Mouse (Mus musculus): ENCODE data around the gene Krtap24-1. TPM values are rescaled to one million over a fixed set of nuclear protein-coding genes. Genes with fewer than 3 reads are reported as not detected.

The Krtap24-1 gene
- total and polyA plus RNA-seq, 3 experiments = not detected

DNA sequence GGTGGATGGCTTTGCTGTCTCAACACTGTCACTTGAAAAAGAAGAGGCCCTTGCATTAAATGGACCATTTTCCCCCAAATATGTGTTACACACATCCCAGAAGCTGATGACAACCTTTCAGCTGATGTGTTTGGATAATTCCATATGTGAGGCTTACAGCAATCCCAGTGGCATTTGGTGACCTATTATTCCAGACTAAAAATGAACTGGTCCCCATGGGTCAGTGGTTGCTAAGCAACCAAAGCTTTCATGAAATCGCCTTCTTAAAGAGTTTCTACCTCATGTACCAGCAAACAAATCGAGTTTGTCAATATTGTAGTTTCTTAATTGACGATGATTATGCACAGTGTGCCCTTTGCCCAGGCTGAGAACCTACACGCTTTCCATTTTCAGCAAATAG, 633 bp upstream of the Krtap24-1 start:
- no peak for TF ChIP-seq MAZ (IDR thresholded peaks at IDR 0.05; ENCODE audit: low read depth, low read length)
- TF ChIP-seq EP300 (IDR thresholded peaks at IDR 0.05; ENCODE audit: low read depth in 1 of 2, low read length in 2 of 2) = no peak
- no peak for TF ChIP-seq POLR2AphosphoS5 (IDR thresholded peaks at IDR 0.05; ENCODE audit: borderline replicate concordance, low read depth, low read length)
- TF ChIP-seq JUND (IDR thresholded peaks at IDR 0.05; ENCODE audit: low read depth, low read length) = no peak
- TF ChIP-seq TAL1 (IDR thresholded peaks at IDR 0.05; ENCODE audit: low read length) = no peak
- no peak for TF ChIP-seq E2F4 (IDR thresholded peaks at IDR 0.05; ENCODE audit: borderline replicate concordance, low read depth, low read length)
- no peak for TF ChIP-seq ELF1 (IDR thresholded peaks at IDR 0.05; ENCODE audit: low read depth, low read length)
- no peak for TF ChIP-seq CHD1 (IDR thresholded peaks at IDR 0.05; ENCODE audit: low read depth, low read length)
- Histone ChIP-seq H3K36me3 (ENCODE audit: control insufficient read depth in 1 of 2, insufficient read depth in 2 of 2, low read length in 2 of 2) (no peaks in the 10 kb centered on the region), H3K79me2 (ENCODE audit: control insufficient read depth, insufficient read depth, low read length, poor library complexity) (no peaks in the 10 kb centered on the region), H3K27ac (ENCODE audit: control insufficient read depth, low read depth, low read length) (no peak overlapping the region), H3K27me3 (ENCODE audit: control insufficient read depth in 1 of 2, insufficient read depth in 2 of 2, low read length in 2 of 2) (no peaks in the 10 kb centered on the region), H3K4me3 (ENCODE audit: control insufficient read depth in 1 of 2, insufficient read depth in 1 of 2, low read depth in 2 of 2, low read length in 2 of 2) (no peak overlapping the region), H3K4me1 (ENCODE audit: control insufficient read depth in 1 of 2, insufficient read depth in 2 of 2, low read length in 2 of 2) (no peaks in the 10 kb centered on the region), H3K9me3 (replicated peaks; ENCODE audit: insufficient read depth, low read length) (no peaks in the 10 kb centered on the region), H3K9ac (ENCODE audit: control insufficient read depth, low read depth, low read length, poor library complexity, severe bottlenecking) (no peak overlapping the region)
- no peak for DNase-seq (ENCODE audit: low read depth, low spot score)

DNA sequence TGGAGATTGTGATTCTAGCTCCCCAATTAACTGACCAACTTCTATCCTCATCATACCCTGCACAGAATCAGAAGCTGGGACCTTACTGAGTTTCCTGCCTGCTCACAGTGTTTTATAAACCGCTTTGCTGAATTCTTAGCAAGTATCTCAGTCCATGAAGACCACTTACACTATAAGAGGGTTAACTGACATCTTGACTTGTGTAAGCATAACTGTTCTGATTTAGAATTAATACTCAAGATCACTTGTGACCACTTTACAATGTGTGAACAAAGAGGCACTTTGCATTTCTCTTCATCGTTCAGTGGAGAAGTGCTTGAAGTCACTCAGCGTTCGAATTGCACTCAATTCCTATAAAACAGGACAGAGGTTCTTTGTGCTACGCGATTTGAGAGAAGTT, 7.5 kb downstream of the Krtap24-1 start:
- DNase-seq (ENCODE audit: low read depth, low spot score) = no peak
- Histone ChIP-seq H3K79me2 (ENCODE audit: control insufficient read depth, insufficient read depth, low read length, poor library complexity) (no peaks in the 10 kb centered on the region), H3K9me3 (replicated peaks; ENCODE audit: insufficient read depth, low read length) (no peaks in the 10 kb centered on the region), H3K36me3 (ENCODE audit: control insufficient read depth in 1 of 2, insufficient read depth in 2 of 2, low read length in 2 of 2) (no peaks in the 10 kb centered on the region), H3K9ac (ENCODE audit: control insufficient read depth, low read depth, low read length, poor library complexity, severe bottlenecking) (no peak overlapping the region), H3K4me3 (ENCODE audit: control insufficient read depth in 1 of 2, insufficient read depth in 1 of 2, low read depth in 2 of 2, low read length in 2 of 2) (no peak overlapping the region), H3K27ac (ENCODE audit: control insufficient read depth, low read depth, low read length) (no peak overlapping the region), H3K27me3 (ENCODE audit: control insufficient read depth in 1 of 2, insufficient read depth in 2 of 2, low read length in 2 of 2) (no peaks in the 10 kb centered on the region), H3K4me1 (ENCODE audit: control insufficient read depth in 1 of 2, insufficient read depth in 2 of 2, low read length in 2 of 2) (no peaks in the 10 kb centered on the region)
- TF ChIP-seq MYC (IDR thresholded peaks at IDR 0.05; ENCODE audit: low read depth, low read length) (no peak), NRF1 (IDR thresholded peaks at IDR 0.05; ENCODE audit: insufficient read depth, low read depth, low read length, poor library complexity, severe bottlenecking) (no peak), USF2 (IDR thresholded peaks at IDR 0.05; ENCODE audit: borderline replicate concordance in 1 of 2, insufficient read depth in 1 of 2, low read depth in 1 of 2, low read length in 2 of 2) (no peak), RCOR1 (IDR thresholded peaks at IDR 0.05; ENCODE audit: low read depth, low read length) (no peak), MAX (IDR thresholded peaks at IDR 0.05; ENCODE audit: low read length) (no peak), KAT2A (conservative IDR thresholded peaks at IDR 0.05; ENCODE audit: low read depth, low read length) (no peak), HCFC1 (IDR thresholded peaks at IDR 0.05; ENCODE audit: low read depth, low read length) (no peak), POLR2AphosphoS5 (IDR thresholded peaks at IDR 0.05; ENCODE audit: borderline replicate concordance, low read depth, low read length) (no peak), NELFE (IDR thresholded peaks at IDR 0.05; ENCODE audit: low read depth, low read length) (no peak), SMC3 (IDR thresholded peaks at IDR 0.05; ENCODE audit: low read depth, low read length) (no peak), USF1 (IDR thresholded peaks at IDR 0.05; ENCODE audit: low read depth, low read length) (no peak), MEF2A (IDR thresholded peaks at IDR 0.05; ENCODE audit: extremely low read depth, insufficient replicate concordance, low read depth, low read length, poor library complexity, severe bottlenecking) (no peak), TAL1 (IDR thresholded peaks at IDR 0.05; ENCODE audit: low read length) (no peak), EP300 (IDR thresholded peaks at IDR 0.05; ENCODE audit: low read depth in 1 of 2, low read length in 2 of 2) (no peak), ELF1 (IDR thresholded peaks at IDR 0.05; ENCODE audit: low read depth, low read length) (no peak), ZMIZ1 (IDR thresholded peaks at IDR 0.05; ENCODE audit: low read depth, low read length) (no peak), MXI1 (IDR thresholded peaks at IDR 0.05; ENCODE audit: low read depth, low read length) (no peak), POLR2AphosphoS2 (IDR thresholded peaks at IDR 0.05; ENCODE audit: low read length) (no peak)

All from MEL (cell line).